Mouse (Mus musculus) lung, embryonic 15.5 days (tissue): ENCODE results near the gene Trim63. TPM values are rescaled to one million over a fixed set of nuclear protein-coding genes. Genes with fewer than 3 reads are reported as not detected.

Source experiments
- ATAC-seq: fragments of 200-750 bp; cut with Nextera tagmentation; 2 replicates; pipeline ENCODE4 v1.8.0; 2017; ENCODE audit warnings: moderate number of reproducible peaks, borderline replicate concordance; ENCODE audit not compliant: low FRiP score, low TSS enrichment; ENCODE audit errors: extremely low read depth
- H3K27ac ChIP-seq: fragments of 300-500 bp; sonication (generic); 2 replicates; pipeline ENCODE4 v1.5.1; 2015; ENCODE audit warnings: moderate library complexity, mild to moderate bottlenecking, inconsistent platforms
- H3K27me3 ChIP-seq: fragments of 300-500 bp; sonication (generic); 2 replicates; pipeline ENCODE4 v1.6.1; 2015; ENCODE audit warnings: inconsistent platforms
- H3K36me3 ChIP-seq: fragments of 300-500 bp; sonication (generic); 2 replicates; pipeline ENCODE4 v1.6.1; 2015; ENCODE audit warnings: inconsistent platforms
- H3K4me1 ChIP-seq: fragments of 300-500 bp; sonication (generic); 2 replicates; pipeline ENCODE4 v1.6.1; 2015; ENCODE audit warnings: inconsistent platforms
- H3K4me2 ChIP-seq: fragments of 300-500 bp; sonication (generic); 2 replicates; pipeline ENCODE4 v1.6.1; 2015; ENCODE audit warnings: inconsistent platforms, mild to moderate bottlenecking, moderate library complexity
- H3K4me3 ChIP-seq: fragments of 300-500 bp; sonication (generic); 2 replicates; pipeline ENCODE4 v1.5.1; 2015; ENCODE audit warnings: mild to moderate bottlenecking, inconsistent platforms
- H3K9ac ChIP-seq: fragments of 300-500 bp; sonication (generic); 2 replicates; pipeline ENCODE4 v1.6.1; 2015; ENCODE audit warnings: inconsistent platforms
- H3K9me3 ChIP-seq: fragments of 300-500 bp; sonication (generic); 2 replicates; pipeline ENCODE4 v1.6.1; 2016; ENCODE audit warnings: inconsistent platforms
- WGBS: fragments of 180-500 bp; shearing (Covaris S2); methylation state at CpG from one replicate; pipeline ENCODE4 v1.1.7; 2015; 5-methylcytosine and 5-hydroxymethylcytosine counted together
- polyA plus RNA-seq: library from polyadenylated mRNA; unstranded; fragments of >200 nt; fragmentation: Nextera tagmentation; extraction: Ambion mirVana; gene quantifications from 2 replicates; pipeline ENCODE4 v1.2.1, GENCODE M21; 2015

Gene Trim63
- polyA plus RNA-seq, 1 experiment from 2014 or later, result 4.3 TPM

DNA sequence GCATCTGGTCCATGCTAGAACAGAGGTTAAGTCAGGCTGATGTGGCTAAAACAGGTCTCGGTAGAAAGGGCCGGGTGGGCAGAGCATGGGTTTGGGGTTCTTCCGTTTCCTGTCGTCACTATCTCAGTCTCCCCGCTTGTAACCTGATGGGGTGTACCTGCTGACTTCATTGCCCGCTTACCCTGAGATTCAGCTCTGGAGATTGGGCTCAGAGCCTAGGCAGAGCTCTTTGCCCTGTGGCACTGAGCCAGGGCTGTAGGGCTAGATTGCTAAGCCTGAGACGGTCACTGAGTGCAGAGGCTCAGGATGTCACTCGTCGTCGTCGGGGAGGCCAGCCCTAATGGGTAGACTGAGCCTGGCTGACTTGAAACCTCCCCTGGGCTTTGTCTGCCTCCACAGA, 33.2 kb downstream of the Trim63 start:
- Histone ChIP-seq H3K4me1 (peaks cover 22% of the 10 kb centered on the region), H3K27ac (peak overlapping the region; percentile 15; the same call in 1 of the 2 replicates), H3K4me2 (no peak overlapping the region), H3K4me3 (no peak overlapping the region), H3K9me3 (no peaks in the 10 kb centered on the region), H3K36me3 (no peaks in the 10 kb centered on the region), H3K9ac (no peak overlapping the region), H3K27me3 (peaks cover 30% of the 10 kb centered on the region)
- ATAC-seq, result no peak
- 61% methylated on average over 11 of the region's 11 CpGs for WGBS

DNA sequence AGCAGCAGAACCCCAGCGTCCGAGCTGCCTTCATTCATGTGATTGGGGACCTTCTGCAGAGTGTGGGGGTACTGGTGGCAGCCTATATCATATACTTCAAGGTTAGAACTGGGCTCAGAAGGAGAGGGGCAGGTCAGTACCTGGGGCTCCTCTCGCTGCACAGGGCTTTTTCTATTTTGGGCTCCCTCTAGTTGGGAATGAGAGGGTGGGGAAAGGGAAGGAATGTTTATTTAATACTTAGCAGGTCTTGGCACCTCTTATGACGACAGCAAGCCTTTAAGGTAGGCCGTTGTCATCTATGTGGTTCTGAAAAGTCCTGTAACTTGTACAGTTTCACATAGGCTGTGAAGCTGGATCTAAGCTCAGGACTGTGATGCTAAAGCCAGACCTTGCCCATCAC, 33.6 kb downstream of the Trim63 start:
- Histone ChIP-seq H3K9ac (no peak overlapping the region), H3K27ac (peak overlapping the region; percentile 15; the same call in 1 of the 2 replicates), H3K36me3 (no peaks in the 10 kb centered on the region), H3K9me3 (no peaks in the 10 kb centered on the region), H3K4me2 (no peak overlapping the region), H3K4me1 (peaks cover 18% of the 10 kb centered on the region), H3K27me3 (peaks cover 25% of the 10 kb centered on the region), H3K4me3 (no peak overlapping the region)
- WGBS, result 52% methylated on average over 5 of the region's 5 CpGs
- no peak for ATAC-seq

DNA sequence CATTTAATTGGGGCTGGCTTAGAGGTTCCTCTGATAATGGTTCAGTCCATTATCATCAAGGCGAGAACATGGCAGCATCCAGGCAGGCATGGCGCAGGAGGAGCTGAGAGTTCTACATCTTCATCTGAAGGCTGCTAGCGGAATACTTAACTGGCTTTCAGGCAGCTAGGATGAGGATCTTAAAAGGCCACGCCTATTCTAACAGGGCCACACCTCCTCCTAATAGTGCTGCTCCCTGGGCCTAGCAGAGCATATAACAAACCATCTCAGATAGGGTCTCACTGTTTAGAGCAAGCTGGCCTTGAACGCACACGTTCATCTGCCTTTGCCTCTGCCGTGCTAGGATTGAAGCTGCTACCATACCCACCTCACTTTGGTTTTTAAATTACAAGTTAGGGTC, 34.9 kb downstream of the Trim63 start:
- Histone ChIP-seq H3K27ac (no peak overlapping the region), H3K27me3 (peaks cover 13% of the 10 kb centered on the region), H3K36me3 (no peaks in the 10 kb centered on the region), H3K4me3 (no peak overlapping the region), H3K9me3 (no peaks in the 10 kb centered on the region), H3K9ac (no peak overlapping the region), H3K4me2 (no peak overlapping the region), H3K4me1 (peaks cover 13% of the 10 kb centered on the region)
- 84% methylated on average over 7 of the region's 7 CpGs for WGBS
- ATAC-seq, result no peak

DNA sequence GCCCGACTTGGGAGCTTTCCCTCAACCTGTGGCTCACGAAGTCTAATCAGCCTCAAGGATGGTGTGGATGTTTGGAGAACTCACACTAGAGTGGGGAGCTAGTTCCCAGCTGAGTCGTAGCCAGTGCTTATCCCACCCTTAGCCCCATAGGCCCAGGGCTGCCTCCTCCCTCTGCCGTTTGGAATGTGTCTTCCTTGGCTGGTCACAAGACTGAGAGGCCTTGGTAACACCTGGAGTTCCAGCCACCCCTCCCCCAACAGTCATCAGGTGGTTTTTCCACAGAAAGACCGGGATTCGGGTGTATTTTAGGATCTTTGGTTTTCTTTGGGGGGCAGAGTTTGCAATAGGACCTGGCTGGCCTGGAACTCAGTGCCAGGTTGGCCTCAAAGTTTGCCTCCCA, 35.7 kb downstream of the Trim63 start:
- no peak overlapping the region for H3K27ac ChIP-seq
- no peak overlapping the region for H3K4me3 ChIP-seq
- no peaks in the 10 kb centered on the region for H3K9me3 ChIP-seq
- H3K27me3 ChIP-seq, result peaks cover 7% of the 10 kb centered on the region
- H3K36me3 ChIP-seq, result no peaks in the 10 kb centered on the region
- no peak for ATAC-seq
- peaks cover 19% of the 10 kb centered on the region for H3K4me1 ChIP-seq
- WGBS, result 79% methylated on average over 6 of the region's 6 CpGs
- no peak overlapping the region for H3K4me2 ChIP-seq
- no peak overlapping the region for H3K9ac ChIP-seq

DNA sequence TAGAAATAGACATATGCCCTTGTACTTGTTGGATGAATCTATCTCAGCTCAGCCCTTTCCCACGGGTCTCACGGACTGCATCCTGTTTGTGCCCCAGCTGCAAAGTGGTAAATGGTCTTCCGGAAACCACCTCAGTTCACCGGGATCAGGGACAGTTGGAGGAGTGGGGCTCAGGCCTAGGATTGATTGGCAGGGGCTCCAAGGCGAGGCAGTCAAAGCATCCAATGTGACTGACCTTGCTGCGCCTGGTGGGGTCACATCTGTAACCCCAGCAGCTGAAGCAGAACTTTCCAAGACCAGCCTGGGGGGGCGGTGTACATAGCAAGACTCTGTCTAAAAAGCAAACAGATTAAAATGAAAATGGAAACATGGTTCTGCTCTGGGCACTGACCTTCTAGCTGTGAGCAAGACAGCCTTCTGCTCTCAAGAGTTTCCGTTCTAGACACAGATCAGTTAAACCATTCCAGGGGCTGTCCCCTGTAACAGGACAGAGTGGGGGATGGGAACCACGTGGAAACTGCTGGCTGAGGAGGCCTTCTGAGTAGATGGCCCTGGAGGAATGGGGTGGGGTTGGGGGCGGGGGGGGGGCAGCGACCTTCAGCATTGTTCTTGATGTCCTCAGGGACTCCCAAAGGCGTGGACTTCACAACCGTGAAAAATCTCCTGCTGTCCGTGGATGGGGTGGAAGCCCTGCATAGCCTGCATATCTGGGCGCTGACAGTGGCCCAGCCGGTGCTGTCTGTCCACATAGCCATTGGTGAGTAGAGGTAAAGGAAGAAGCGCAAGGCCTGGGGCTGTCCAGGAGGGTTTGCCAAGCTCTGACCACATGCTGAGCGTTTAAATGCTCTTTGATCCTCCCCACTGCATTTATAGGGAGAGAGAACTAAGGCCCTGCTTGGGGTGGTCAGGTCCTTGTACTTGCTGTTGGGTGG, 36.7 kb downstream of the Trim63 start:
- no peak overlapping the region for H3K9ac ChIP-seq
- ATAC-seq, result no peak
- no peaks in the 10 kb centered on the region for H3K27me3 ChIP-seq
- H3K4me3 ChIP-seq, result no peak overlapping the region
- no peak overlapping the region for H3K27ac ChIP-seq
- H3K4me1 ChIP-seq, result peaks cover 28% of the 10 kb centered on the region
- no peaks in the 10 kb centered on the region for H3K36me3 ChIP-seq
- 43% methylated on average over 18 of the region's 18 CpGs for WGBS
- no peaks in the 10 kb centered on the region for H3K9me3 ChIP-seq
- no peak overlapping the region for H3K4me2 ChIP-seq

DNA sequence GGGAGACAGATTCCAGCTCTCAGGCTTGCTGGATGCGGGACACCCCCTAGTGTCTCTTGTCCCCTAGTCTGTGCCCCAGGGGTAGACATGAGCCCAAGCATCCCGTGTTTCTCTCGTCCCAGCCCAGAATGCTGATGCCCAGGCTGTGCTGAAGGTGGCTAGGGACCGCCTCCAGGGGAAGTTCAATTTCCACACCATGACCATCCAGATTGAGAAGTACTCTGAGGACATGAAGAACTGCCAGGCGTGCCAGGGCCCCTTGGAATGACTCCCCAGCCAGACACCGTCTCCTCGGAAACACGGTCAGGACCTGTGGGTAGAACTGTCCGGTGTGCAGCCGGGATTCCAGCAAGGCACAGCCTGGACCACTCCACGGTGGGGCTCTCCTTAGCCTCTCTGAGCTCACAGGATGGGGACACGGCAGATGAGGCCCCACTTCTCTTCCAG, 37.4 kb downstream of the Trim63 start:
- Histone ChIP-seq H3K9me3 (no peaks in the 10 kb centered on the region), H3K4me1 (peaks cover 33% of the 10 kb centered on the region), H3K27me3 (no peaks in the 10 kb centered on the region), H3K4me2 (no peak overlapping the region), H3K4me3 (no peak overlapping the region), H3K9ac (no peak overlapping the region), H3K27ac (no peak overlapping the region), H3K36me3 (no peaks in the 10 kb centered on the region)
- no peak for ATAC-seq
- 67% methylated on average over 12 of the region's 12 CpGs for WGBS

DNA sequence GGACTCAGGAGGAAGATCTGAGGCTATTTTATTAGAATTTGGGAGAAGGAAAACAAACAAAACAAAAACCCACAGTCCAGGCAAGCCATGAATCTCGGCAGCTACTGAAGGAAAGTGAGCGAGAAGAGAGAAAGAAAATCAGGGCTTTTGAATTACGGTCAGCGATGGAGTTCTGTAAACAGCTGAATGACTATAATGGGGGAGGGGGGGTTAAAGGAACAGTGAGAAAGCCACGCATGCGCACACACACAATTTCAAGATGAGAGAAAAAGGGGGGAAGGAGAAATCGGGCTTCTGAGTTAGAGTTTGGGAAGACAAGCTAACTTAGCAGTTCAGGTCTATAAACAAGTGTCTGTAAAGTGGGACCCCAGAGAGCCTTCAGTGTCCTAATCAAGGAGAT, 38.0 kb downstream of the Trim63 start:
- no peaks in the 10 kb centered on the region for H3K36me3 ChIP-seq
- no peak overlapping the region for H3K9ac ChIP-seq
- 66% methylated on average over 7 of the region's 7 CpGs for WGBS
- ATAC-seq, result no peak
- H3K4me2 ChIP-seq, result no peak overlapping the region
- 0 out of 2 replicates have a peak, but pooled peaks cover 3% of the 10 kb centered on the region for H3K27me3 ChIP-seq
- H3K4me3 ChIP-seq, result no peak overlapping the region
- no peaks in the 10 kb centered on the region for H3K9me3 ChIP-seq
- H3K27ac ChIP-seq, result no peak overlapping the region
- H3K4me1 ChIP-seq, result peaks cover 39% of the 10 kb centered on the region

DNA sequence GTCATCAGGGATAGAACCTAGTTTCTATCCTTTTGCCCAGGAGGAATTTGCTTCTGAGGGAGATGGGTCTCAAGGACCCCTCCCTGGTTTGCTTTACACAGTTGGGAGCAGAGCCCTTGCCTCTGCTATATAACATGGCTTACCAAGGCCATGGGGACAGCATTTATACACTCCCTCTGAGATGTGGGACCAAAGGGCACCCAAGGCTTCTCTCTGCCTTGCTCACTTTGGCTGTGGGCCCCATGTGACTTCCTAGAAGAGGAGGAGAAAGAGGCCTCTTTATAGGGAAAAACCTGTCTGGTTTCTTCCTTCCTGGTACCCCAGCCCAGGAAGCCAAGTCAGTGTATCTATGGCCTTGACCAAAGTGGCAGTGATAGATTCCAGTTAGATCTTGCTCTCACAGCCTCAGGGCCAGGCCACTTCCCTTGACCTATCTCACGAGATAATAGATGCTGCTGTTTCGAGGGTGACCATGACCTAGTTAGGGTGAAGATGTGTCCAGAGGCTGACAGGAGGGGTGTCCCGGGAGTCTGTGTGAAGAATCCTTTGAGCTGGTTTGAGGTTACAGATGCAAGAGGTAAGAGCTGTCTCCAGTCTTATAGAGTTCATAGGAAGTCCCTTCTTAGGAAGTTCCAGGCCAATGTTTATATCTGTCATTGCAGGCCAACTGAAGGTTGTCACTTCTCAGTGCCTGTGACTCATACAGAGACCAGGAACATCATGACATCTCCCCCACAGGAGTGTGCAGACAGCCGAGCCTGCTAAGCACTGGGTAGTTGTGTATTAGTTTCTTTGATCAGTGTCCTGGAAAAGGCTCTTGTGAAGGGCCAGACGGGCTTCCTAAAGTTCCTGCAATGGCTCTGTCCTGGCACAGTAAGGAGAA, 38.8 kb downstream of the Trim63 start:
- Histone ChIP-seq H3K27ac (no peak overlapping the region), H3K27me3 (0 out of 2 replicates have a peak, but pooled peaks cover 4% of the 10 kb centered on the region), H3K9ac (no peak overlapping the region), H3K36me3 (no peaks in the 10 kb centered on the region), H3K4me3 (no peak overlapping the region), H3K9me3 (no peaks in the 10 kb centered on the region), H3K4me2 (no peak overlapping the region), H3K4me1 (peaks cover 39% of the 10 kb centered on the region)
- ATAC-seq, result no peak
- 64% methylated on average over 5 of the region's 5 CpGs for WGBS

DNA sequence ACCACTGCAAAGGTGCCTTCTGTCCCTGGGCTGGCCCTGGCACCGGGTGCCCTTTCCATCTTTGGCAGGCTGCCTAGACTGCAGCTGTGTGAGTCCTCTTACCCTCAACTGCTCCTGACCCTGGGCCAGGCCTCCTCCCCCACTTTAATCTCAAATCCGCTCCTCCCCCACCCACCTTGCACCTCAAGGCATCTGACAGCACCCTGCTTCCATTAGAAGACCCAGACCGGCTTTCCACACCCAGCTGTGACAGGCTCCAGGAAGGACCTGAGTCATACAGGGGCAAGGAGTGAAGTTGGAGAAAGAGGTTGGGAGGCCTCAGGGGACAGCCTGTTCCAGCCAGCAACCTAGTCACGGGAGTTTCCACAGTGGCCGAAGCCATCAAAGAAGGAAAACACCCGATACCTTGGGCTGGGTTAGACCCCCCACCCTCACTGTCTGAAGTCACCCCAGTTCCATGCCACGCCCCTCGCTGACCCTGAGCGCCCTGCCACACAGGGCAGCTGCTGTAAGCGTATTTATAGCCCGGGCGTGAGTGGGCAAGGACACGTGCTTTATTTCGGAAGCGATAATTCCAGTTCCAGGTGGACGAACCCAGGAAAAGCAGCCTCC, 41.0 kb downstream of the Trim63 start:
- H3K4me2 ChIP-seq, result 0 out of 2 replicates have a peak overlapping the region, but pooled peaks have one; percentile 7
- WGBS, result 26% methylated on average over 16 of the region's 16 CpGs
- H3K4me3 ChIP-seq, result no peak overlapping the region
- 0 out of 2 replicates have a peak, but pooled peaks have one; percentile 11 for ATAC-seq
- no peak overlapping the region for H3K9ac ChIP-seq
- peaks cover 39% of the 10 kb centered on the region for H3K4me1 ChIP-seq
- H3K27ac ChIP-seq, result peak overlapping the region; percentile 48
- peaks cover 4% of the 10 kb centered on the region; the same call in 1 of the 2 replicates for H3K27me3 ChIP-seq
- H3K9me3 ChIP-seq, result no peaks in the 10 kb centered on the region
- no peaks in the 10 kb centered on the region for H3K36me3 ChIP-seq

DNA sequence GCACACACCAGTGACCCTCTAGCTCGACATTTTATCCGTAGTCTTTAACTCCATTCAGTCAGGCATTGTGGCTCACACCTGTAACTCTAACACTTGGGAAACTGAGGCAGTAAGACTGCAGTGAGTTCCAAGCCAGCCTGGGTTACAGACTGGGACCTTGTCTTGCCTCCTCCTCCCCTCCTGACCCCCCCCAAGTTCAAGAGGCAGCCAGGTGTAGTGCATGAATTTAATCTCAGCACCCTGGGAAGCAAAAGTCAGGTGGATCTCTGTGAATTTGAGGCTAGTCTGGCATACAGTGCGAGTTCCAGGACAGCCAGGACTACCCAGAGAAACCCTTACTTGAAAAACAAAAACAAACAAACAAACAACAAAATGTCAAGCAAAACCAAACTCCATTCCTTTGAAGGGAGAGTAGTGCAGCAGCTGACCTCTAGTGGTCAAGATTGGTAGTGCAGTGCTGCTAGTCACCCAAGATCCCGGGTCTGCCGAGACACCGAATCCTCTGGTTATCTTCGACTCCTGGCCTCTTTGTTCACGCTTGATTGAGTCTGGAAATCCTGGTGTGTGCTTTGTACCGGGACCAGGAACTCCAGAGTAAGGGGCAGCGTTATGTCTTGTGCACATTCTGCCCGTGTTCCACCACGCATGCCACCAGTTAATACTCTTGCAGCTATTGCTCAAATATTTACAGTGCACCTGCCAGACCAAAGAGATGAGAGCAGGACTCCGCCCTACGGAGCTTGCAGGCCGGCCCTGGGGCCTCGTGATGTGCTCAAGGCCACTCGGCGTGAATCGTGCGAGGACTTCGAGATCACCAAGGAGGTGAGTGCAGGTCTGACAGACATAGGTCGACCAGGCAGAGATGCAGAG, 41.9 kb downstream of the Trim63 start:
- WGBS, result 16% methylated on average over 22 of the region's 22 CpGs
- H3K27me3 ChIP-seq, result peaks cover 4% of the 10 kb centered on the region; the same call in 1 of the 2 replicates
- H3K4me1 ChIP-seq, result peaks cover 31% of the 10 kb centered on the region
- H3K9ac ChIP-seq, result no peak overlapping the region
- peak overlapping the region; percentile 48 for H3K27ac ChIP-seq
- no peak; the same call in 1 of the 2 replicates for ATAC-seq
- H3K9me3 ChIP-seq, result no peaks in the 10 kb centered on the region
- H3K4me3 ChIP-seq, result no peak overlapping the region
- H3K4me2 ChIP-seq, result peak overlapping the region; percentile 37
- H3K36me3 ChIP-seq, result no peaks in the 10 kb centered on the region

DNA sequence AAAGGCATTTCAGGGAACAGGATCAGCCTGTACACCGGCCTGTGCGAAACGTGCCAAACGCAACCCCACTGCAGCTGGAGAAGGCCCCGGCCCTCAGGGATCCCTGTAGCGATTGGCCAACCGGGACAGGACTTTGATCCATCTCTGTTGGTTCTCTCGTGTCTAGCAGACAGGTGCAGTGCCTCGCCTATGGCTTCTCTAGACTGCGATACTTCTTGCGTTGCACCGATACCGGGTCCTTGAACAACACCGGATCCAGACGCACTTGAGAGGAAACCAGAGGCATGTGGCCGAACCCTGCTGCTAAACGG, 42.5 kb downstream of the Trim63 start:
- Histone ChIP-seq H3K27ac (peak overlapping the region; percentile 48), H3K9ac (no peak overlapping the region), H3K9me3 (no peaks in the 10 kb centered on the region), H3K4me2 (peak overlapping the region; percentile 37), H3K4me1 (peaks cover 26% of the 10 kb centered on the region), H3K27me3 (peaks cover 4% of the 10 kb centered on the region; the same call in 1 of the 2 replicates), H3K36me3 (no peaks in the 10 kb centered on the region), H3K4me3 (no peak overlapping the region)
- ATAC-seq, result no peak
- 35% methylated on average over 17 of the region's 17 CpGs for WGBS
